Mouse (Mus musculus) spleen, adult 12 weeks (tissue): Measurements from ENCODE around the gene Smpd4.

ENCODE experiments used
- DNase-seq: peaks from one replicate; pipeline ENCODE4 v3.0.0; 2022; ENCODE audit warnings: low spot score

Smpd4 gene

GRCm38 (mm10) chr16:17638036-17638628 lies 19.0 kb downstream of the Smpd4 start:
- DNase-seq: peak; percentile 63

GRCm38 (mm10) chr16:17639081-17639480 lies 19.9 kb downstream of the Smpd4 start:
- DNase-seq: no peak

- DNase-seq: no peak
Observed at GRCm38 (mm10) chr16:17639951-17640350, 20.8 kb downstream of the Smpd4 start.

GRCm38 (mm10) chr16:17640706-17641105 lies 21.6 kb downstream of the Smpd4 start:
- no peak for DNase-seq

DNA sequence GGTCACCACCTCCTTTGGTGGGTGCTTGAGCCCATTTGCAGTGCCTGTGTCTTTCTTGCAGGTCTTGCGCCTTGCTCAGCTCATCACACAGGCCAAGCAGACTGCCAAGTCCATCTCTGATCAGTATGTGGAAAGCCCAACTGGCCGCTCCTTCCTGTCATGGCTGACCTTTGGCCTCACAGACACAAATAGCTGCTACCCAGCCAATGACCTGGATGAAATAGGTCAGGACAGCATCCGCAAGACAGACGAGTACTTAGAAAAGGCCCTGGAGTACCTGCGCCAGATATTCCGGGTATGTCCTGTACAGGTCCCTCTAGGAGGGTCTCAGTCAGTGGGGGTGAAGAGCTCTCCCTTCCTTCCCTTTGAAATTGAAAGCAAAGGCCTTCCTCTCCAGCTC lies 22.1 kb downstream of the Smpd4 start:
- DNase-seq: no peak

- no peak for DNase-seq
Observed at GRCm38 (mm10) chr16:17642311-17642710, 23.2 kb downstream of the Smpd4 start.

GRCm38 (mm10) chr16:17643437-17643990 lies 24.4 kb downstream of the Smpd4 start:
- DNase-seq: no peak

GRCm38 (mm10) chr16:17646310-17647114 lies 27.4 kb downstream of the Smpd4 start, which contains the start of gene Ccdc74a:
Gene Ccdc74a (plus strand): TSS chr16:17646470.
- peak; percentile 83 for DNase-seq

DNA sequence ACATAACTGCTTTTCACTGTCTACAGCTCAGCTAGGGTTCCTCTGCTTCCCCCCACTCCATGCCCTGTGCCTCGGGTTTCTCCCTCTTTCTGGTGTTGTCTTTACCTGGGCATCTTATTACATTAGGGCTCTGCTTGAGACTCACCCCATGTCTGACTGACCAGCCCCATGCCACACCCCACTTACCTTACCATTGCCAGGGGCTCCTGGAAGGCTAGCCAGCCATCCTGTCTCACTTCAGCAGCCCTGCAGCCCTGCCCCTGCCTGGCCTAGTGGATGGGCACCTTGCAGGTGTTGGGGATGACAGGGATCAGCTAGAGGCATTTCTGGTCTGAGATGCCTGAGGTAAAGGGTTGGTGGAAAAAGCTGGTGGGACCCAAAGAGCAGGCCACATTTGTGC lies 28.0 kb downstream of the Smpd4 start:
- DNase-seq: no peak

DNA sequence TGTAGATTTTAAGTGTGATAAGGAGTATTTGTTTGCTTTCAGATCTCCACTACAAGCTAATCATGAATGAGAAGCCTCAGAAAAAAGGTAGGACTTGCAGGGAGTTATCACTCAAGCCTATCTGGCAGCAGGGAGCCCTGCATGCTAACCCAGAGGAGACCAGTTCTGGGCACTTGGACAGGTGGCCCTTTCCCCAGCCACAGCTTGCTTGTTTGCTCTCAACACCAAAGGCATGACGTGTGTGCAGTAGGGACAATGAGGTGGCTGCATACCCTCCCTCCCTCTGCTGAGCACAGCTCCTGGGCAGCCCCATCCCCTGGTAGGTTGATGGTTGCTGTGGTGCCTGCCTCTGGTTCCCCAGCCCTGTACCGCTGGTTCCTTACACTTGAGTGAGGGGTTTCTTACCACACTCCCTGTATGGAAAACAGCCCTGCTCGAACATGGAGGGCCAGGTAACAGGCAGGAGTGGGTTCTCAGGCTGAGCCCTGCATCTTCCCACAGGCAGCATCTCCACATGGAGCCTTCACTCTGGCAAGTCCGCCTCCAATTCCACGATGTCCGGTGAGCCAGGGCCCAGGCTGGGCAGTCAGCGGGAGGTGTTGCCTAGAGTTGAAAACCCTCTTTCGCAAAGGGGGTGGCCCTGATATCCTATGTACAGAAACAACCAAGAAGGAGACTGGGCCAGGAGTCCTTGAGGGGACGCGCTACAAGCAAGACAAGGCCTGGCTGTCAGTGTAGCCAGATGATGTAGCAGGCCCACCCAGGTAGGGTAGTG lies 28.6 kb downstream of the Smpd4 start:
- no peak for DNase-seq

- DNase-seq: no peak
Observed at GRCm38 (mm10) chr16:17649925-17650605, 30.9 kb downstream of the Smpd4 start.

DNA sequence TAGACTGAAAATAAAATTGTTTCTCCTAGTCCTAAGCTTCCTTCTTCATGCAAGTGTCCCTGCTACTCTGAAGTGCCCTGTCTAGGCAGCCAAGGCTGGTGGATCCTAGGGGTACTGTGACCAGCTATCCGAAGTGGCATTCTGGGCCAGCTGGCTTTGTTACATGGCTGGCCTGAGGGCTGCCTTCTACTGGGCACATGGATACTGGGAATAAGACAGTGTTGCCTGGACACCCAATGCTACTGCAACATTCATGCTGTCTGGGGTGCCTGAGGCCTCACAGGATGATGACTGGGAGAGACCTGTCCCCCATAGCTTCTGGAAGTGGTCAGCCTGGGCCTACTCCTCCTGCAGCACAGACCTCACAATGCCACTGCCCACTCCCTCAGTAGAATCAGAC lies 31.6 kb downstream of the Smpd4 start:
- no peak for DNase-seq

GRCm38 (mm10) chr16:17652607-17653006 lies 33.5 kb downstream of the Smpd4 start:
- DNase-seq: peak; percentile 35

GRCm38 (mm10) chr16:17653601-17654000 lies 34.4 kb downstream of the Smpd4 start:
- DNase-seq: no peak

GRCm38 (mm10) chr16:17654188-17654795 lies 35.1 kb downstream of the Smpd4 start:
- DNase-seq: no peak

- DNase-seq: no peak
Observed at GRCm38 (mm10) chr16:17656212-17656871, 37.2 kb downstream of the Smpd4 start.

- DNase-seq: no peak
Observed at GRCm38 (mm10) chr16:17665568-17665967, 46.4 kb downstream of the Smpd4 start.

DNA sequence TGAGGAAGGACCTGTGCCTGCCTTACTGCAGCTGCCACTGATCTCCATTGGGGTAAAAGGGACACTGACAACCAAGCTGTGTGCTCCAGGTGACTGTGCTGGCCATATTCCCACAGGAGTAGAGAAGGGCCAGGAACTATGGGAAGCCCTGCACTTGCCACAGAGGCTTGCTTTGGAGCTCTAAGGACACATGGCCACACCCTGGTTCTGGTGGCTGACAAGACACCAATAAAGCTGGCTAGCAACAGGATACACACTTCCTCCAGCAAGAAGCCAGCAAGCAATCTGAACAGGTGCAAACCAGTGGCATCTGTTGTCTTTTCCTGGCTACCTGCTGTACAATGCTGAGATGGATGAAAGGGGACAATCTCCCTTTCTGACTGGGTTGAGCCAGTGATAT lies 50.7 kb downstream of the Smpd4 start:
- DNase-seq: no peak
